14 mouse cellular contexts compared by ENCODE assay signal in the genomic region with DNA sequence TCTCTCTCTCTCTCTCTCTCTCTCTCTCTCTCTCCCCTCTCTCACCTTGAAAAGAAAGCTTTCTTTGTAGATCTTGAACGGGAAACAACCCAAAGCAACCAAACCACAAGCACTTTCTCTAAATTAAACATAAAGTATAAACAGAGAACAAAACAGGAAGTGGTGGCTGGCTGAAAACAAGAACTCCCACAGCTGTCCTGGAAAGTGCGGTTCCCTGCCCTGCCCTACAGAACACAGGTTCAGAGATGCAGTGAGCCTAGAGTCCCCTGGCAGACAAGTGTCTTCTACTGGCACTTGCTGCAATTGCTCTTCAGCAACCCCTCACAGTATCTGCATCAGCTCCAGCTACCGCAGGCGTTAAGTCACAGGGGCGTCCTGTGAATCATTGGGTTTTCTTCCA. TPM values are rescaled to one million over a fixed set of nuclear protein-coding genes. Genes with fewer than 3 reads are reported as not detected.
DNase-seq lines count a peak whose midpoint lies in the region; ATAC-seq and TF ChIP-seq lines count a peak whose summit lies in the region.
"Had no signal": no experiment of that assay in that cellular context is flagged by ENCODE, and none has a peak within 500 bp of the region (broad histone marks: within the 10 kb centered on the region; RNA-seq: fewer than 3 reads in every experiment).

No protein-coding gene starts in this region.

- 62% methylated on average over 5 of the region's 5 CpGs for WGBS in intestine, embryonic 15.5 days
- WGBS in hindbrain, embryonic 12.5 days, result 77% methylated on average over 5 of the region's 5 CpGs

- no peak for TF ChIP-seq POLR2A in MEL (IDR thresholded peaks at IDR 0.05; ENCODE audit: control insufficient read depth in 1 of 2, insufficient read depth in 1 of 2, low read depth in 1 of 2, low read length in 2 of 2, poor library complexity in 1 of 2)

- TF ChIP-seq CTCF in MEL (IDR thresholded peaks at IDR 0.05 in 2 of 3, conservative IDR thresholded peaks at IDR 0.05 in 1 of 3; ENCODE audit: control insufficient read depth in 1 of 3, insufficient read depth in 1 of 3, low read depth in 2 of 3, low read length in 3 of 3, poor library complexity in 1 of 3, severe bottlenecking in 1 of 3), result no peak

- no peak overlapping the region for H3K4me2 ChIP-seq in intestine, embryonic 15.5 days (replicated peaks)
- H3K4me2 ChIP-seq in hindbrain, embryonic 12.5 days (replicated peaks), result no peak overlapping the region
- H3K4me2 ChIP-seq: neural tube, embryonic 13.5 days had no signal

- no peaks in the 10 kb centered on the region for H3K36me3 ChIP-seq in MEL (ENCODE audit: control insufficient read depth in 1 of 2, insufficient read depth in 2 of 2, low read length in 2 of 2)
- no peaks in the 10 kb centered on the region for H3K36me3 ChIP-seq in intestine, embryonic 15.5 days
- H3K36me3 ChIP-seq in hindbrain, embryonic 12.5 days, result no peaks in the 10 kb centered on the region
- H3K36me3 ChIP-seq: neural tube, embryonic 13.5 days had no signal

- no peak for ATAC-seq in intestine, embryonic 15.5 days
- ATAC-seq in hindbrain, embryonic 12.5 days (ENCODE audit: low FRiP score), result no peak

- H3K79me2 ChIP-seq in MEL (ENCODE audit: control insufficient read depth, insufficient read depth, low read length, poor library complexity), result no peaks in the 10 kb centered on the region

- peaks cover 2 to 12% of the 10 kb centered on the region in 2 experiments for H3K27me3 ChIP-seq in MEL (ENCODE audit: control insufficient read depth in 1 of 2, insufficient read depth in 2 of 2, low read length in 2 of 2)
- H3K27me3 ChIP-seq in intestine, embryonic 15.5 days (replicated peaks), result no peaks in the 10 kb centered on the region
- no peaks in the 10 kb centered on the region for H3K27me3 ChIP-seq in hindbrain, embryonic 12.5 days
- H3K27me3 ChIP-seq: neural tube, embryonic 13.5 days had no signal

- no peaks in the 10 kb centered on the region for H3K9me3 ChIP-seq in MEL (replicated peaks; ENCODE audit: insufficient read depth, low read length)
- H3K9me3 ChIP-seq in intestine, embryonic 15.5 days, result no peaks in the 10 kb centered on the region
- H3K9me3 ChIP-seq in hindbrain, embryonic 12.5 days (replicated peaks), result no peaks in the 10 kb centered on the region
- H3K9me3 ChIP-seq: neural tube, embryonic 13.5 days had no signal

- intact Hi-C loops in left cerebral cortex, postnatal 36 days (cut with DNase I), result no loop called here

- TF ChIP-seq RAD21 in MEL (IDR thresholded peaks at IDR 0.05; ENCODE audit: low read depth, low read length), result no peak

- H3K4me3 ChIP-seq in MEL (ENCODE audit: control insufficient read depth in 1 of 2, insufficient read depth in 1 of 2, low read depth in 2 of 2, low read length in 2 of 2), result no peak overlapping the region
- H3K4me3 ChIP-seq in intestine, embryonic 15.5 days (replicated peaks), result no peak overlapping the region
- no peak overlapping the region for H3K4me3 ChIP-seq in hindbrain, embryonic 12.5 days
- H3K4me3 ChIP-seq: neural tube, embryonic 13.5 days had no signal

- H3K9ac ChIP-seq in MEL (ENCODE audit: control insufficient read depth, low read depth, low read length, poor library complexity, severe bottlenecking), result no peak overlapping the region
- H3K9ac ChIP-seq in intestine, embryonic 15.5 days, result no peak overlapping the region
- no peak overlapping the region for H3K9ac ChIP-seq in hindbrain, embryonic 12.5 days
- H3K9ac ChIP-seq: neural tube, embryonic 13.5 days had no signal

- no peak for TF ChIP-seq EP300 in MEL (IDR thresholded peaks at IDR 0.05; ENCODE audit: low read depth in 1 of 2, low read length in 2 of 2)

- no peak overlapping the region for H3K27ac ChIP-seq in MEL (ENCODE audit: control insufficient read depth, low read depth, low read length)
- no peak overlapping the region for H3K27ac ChIP-seq in intestine, embryonic 15.5 days
- H3K27ac ChIP-seq in hindbrain, embryonic 12.5 days, result no peak overlapping the region
- H3K27ac ChIP-seq: macrophage; neural tube, embryonic 13.5 days had no signal

- no peaks in the 10 kb centered on the region for H3K4me1 ChIP-seq in MEL (ENCODE audit: control insufficient read depth in 1 of 2, insufficient read depth in 2 of 2, low read length in 2 of 2)
- peaks cover 10% of the 10 kb centered on the region for H3K4me1 ChIP-seq in intestine, embryonic 15.5 days (replicated peaks)
- H3K4me1 ChIP-seq in hindbrain, embryonic 12.5 days, result no peaks in the 10 kb centered on the region

- peak; percentile 17 for DNase-seq in adrenal gland, postnatal 14 days
- DNase-seq in adrenal gland, adult 2 months, result no peak
- DNase-seq in MEL (ENCODE audit: low read depth, low spot score), result peak; percentile 34
- peak; percentile 65 for DNase-seq in lung, postnatal 36 days
- peak; percentile 84 to 87 for DNase-seq in spleen, postnatal 36 days (ENCODE audit: low spot score in 2 of 2)
- no peak for DNase-seq in left cerebral cortex, postnatal 36 days (ENCODE audit: low spot score in 2 of 2)
- DNase-seq: cerebellum, postnatal 25 days; heart, postnatal 4 days; kidney, postnatal 14 days; right cerebral cortex, postnatal 25 days had no signal

TF ChIP-seq in MEL, 35 proteins besides CTCF, POLR2A, EP300 and RAD21:
- TF ChIP-seq USF1 (IDR thresholded peaks at IDR 0.05; ENCODE audit: low read depth, low read length), result no peak
- no peak for TF ChIP-seq NRF1 (IDR thresholded peaks at IDR 0.05; ENCODE audit: insufficient read depth, low read depth, low read length, poor library complexity, severe bottlenecking)
- TF ChIP-seq SIN3A (IDR thresholded peaks at IDR 0.05; ENCODE audit: low read length), result no peak
- TF ChIP-seq ELF1 (IDR thresholded peaks at IDR 0.05; ENCODE audit: low read depth, low read length), result no peak
- no peak for TF ChIP-seq ZNF384 (IDR thresholded peaks at IDR 0.05; ENCODE audit: low read depth, low read length)
- no peak for TF ChIP-seq ZKSCAN1 (IDR thresholded peaks at IDR 0.05; ENCODE audit: low read depth, low read length)
- no peak for TF ChIP-seq ETS1 (IDR thresholded peaks at IDR 0.05; ENCODE audit: low read depth, low read length)
- no peak for TF ChIP-seq GATA1 (IDR thresholded peaks at IDR 0.05; ENCODE audit: low read depth, low read length)
- no peak for TF ChIP-seq TCF12 (IDR thresholded peaks at IDR 0.05; ENCODE audit: low read depth, low read length)
- TF ChIP-seq E2F4 (IDR thresholded peaks at IDR 0.05; ENCODE audit: borderline replicate concordance, low read depth, low read length), result no peak
- no peak for TF ChIP-seq MAFK (IDR thresholded peaks at IDR 0.05; ENCODE audit: borderline replicate concordance, low read depth, low read length)
- TF ChIP-seq SMC3 (IDR thresholded peaks at IDR 0.05; ENCODE audit: low read depth, low read length), result no peak
- no peak for TF ChIP-seq MAZ (IDR thresholded peaks at IDR 0.05; ENCODE audit: low read depth, low read length)
TF ChIP-seq in MEL: peak in this region for 0.

RNA-seq across cellular contexts. Expression of gene Scml4, which starts 37.5 kb away (rescaled TPM):
- total RNA-seq in adrenal gland, postnatal 14 days (2021), result 4.0 and 14.3 TPM in 2 replicates
- total RNA-seq in adrenal gland, adult 2 months (2021), result 1 to 10 TPM; 1.5 to 4.2 TPM
- 3.8 and 3.9 TPM in 2 replicates for polyA plus RNA-seq in adrenal gland, adult 2 months (2012; rRNA removed)
- 0.08 TPM in 1 of 2 replicates, not detected in the other for total RNA-seq in MEL (2012; rRNA removed)
- under 1 TPM in 1 of 2 experiments, not detected in 1; 0.03 TPM for polyA plus RNA-seq in MEL (2012; ENCODE audit: insufficient read depth in 1 of 2, insufficient read length in 2 of 2, low read depth in 1 of 2, low replicate concordance in 2 of 2, missing spikeins in 1 of 2)
- 29.3 TPM in 2 replicates for polyA plus RNA-seq in intestine, embryonic 15.5 days (2015; fragmentation: Nextera tagmentation; extraction: Ambion mirVana)
- 1 to 10 TPM; 2.2 to 3.4 TPM for total RNA-seq in left cerebral cortex, postnatal 36 days (2021)
- 4.0 and 4.3 TPM in 2 replicates for polyA plus RNA-seq in hindbrain, embryonic 12.5 days (2016; fragmentation: Nextera tagmentation; extraction: Ambion mirVana)
- polyA plus RNA-seq: macrophage had no signal

Comparison
In these comparisons a context has a peak if more than half of its experiments do, and no peak if none do; other contexts are left out.
1. DNase-seq: peak in adrenal gland, postnatal 14 days (single experiment), MEL (single experiment), lung, postnatal 36 days (single experiment) and spleen, postnatal 36 days (2 of 2); none in adrenal gland, adult 2 months (single experiment) and left cerebral cortex, postnatal 36 days (0 of 2).